Mouse (Mus musculus) cerebellum, adult 2 months (tissue): ENCODE data around the gene H2al1b.

Experiments
- CTCF ChIP-seq: fragments of 200-500 bp; IDR thresholded peaks from 2 replicates; pipeline ENCODE4 v1.5.1; 2011; ENCODE audit warnings: low read depth, mild to moderate bottlenecking, control low read depth, low read length, moderate library complexity, borderline replicate concordance; ENCODE audit not compliant: insufficient read depth
- POLR2A ChIP-seq: fragments of 200-500 bp; IDR thresholded peaks from 2 replicates; pipeline ENCODE4 v1.6.1; 2011; ENCODE audit warnings: low read length, control low read depth, borderline replicate concordance; ENCODE audit not compliant: insufficient read depth

GRCm38 (mm10) chrX:11269074-11269473, 33.2 kb upstream of the H2al1b start:
- TF ChIP-seq CTCF (no peak), POLR2A (no peak)
